Mouse (Mus musculus): ENCODE data around the gene Dcaf8. TPM values are rescaled to one million over a fixed set of nuclear protein-coding genes. Genes with fewer than 3 reads are reported as not detected.
A peak's percentile ranks its signal among the peaks of the same experiment; 100 is the strongest.

Gene Dcaf8
- polyA plus RNA-seq, 1 experiment from 2014 or later: 104 TPM

- WGBS: 8% methylated on average over 7 of the region's 7 CpGs
- Histone ChIP-seq H3K36me3 (no peaks in the 10 kb centered on the region), H3K9ac (replicated peaks) (peak overlapping the region; percentile 93), H3K4me1 (peaks cover 51% of the 10 kb centered on the region), H3K27me3 (no peaks in the 10 kb centered on the region), H3K4me2 (replicated peaks) (peak overlapping the region; percentile 83), H3K4me3 (peak overlapping the region; percentile 72), H3K27ac (replicated peaks) (peak overlapping the region; percentile 98), H3K9me3 (no peaks in the 10 kb centered on the region)
- peak; percentile 3; the same call in 1 of the 2 replicates for ATAC-seq (replicated peaks)
Observed at GRCm38 (mm10) chr1:172207111-172207584, 59.3 kb downstream of the Dcaf8 start.

GRCm38 (mm10) chr1:172212776-172213175, 64.9 kb downstream of the Dcaf8 start:
- Histone ChIP-seq H3K4me2 (replicated peaks) (no peak overlapping the region), H3K9ac (replicated peaks) (no peak overlapping the region), H3K36me3 (no peaks in the 10 kb centered on the region), H3K4me3 (no peak overlapping the region), H3K27me3 (no peaks in the 10 kb centered on the region), H3K9me3 (no peaks in the 10 kb centered on the region), H3K4me1 (peaks cover 35% of the 10 kb centered on the region), H3K27ac (replicated peaks) (no peak overlapping the region)
- WGBS: 59% methylated on average over 5 of the region's 5 CpGs
- no peak for ATAC-seq (replicated peaks)

- Histone ChIP-seq H3K4me2 (replicated peaks) (no peak overlapping the region), H3K4me3 (no peak overlapping the region), H3K36me3 (no peaks in the 10 kb centered on the region), H3K27me3 (no peaks in the 10 kb centered on the region), H3K4me1 (peaks cover 43% of the 10 kb centered on the region), H3K27ac (replicated peaks) (peak overlapping the region; percentile 12; the same call in 1 of the 2 replicates), H3K9me3 (no peaks in the 10 kb centered on the region), H3K9ac (replicated peaks) (no peak overlapping the region)
- ATAC-seq (replicated peaks): no peak
- WGBS: 38% methylated on average over 4 of the region's 4 CpGs
Observed at GRCm38 (mm10) chr1:172213771-172214170, 65.9 kb downstream of the Dcaf8 start.

GRCm38 (mm10) chr1:172214748-172215147, 66.9 kb downstream of the Dcaf8 start:
- Histone ChIP-seq H3K27me3 (no peaks in the 10 kb centered on the region), H3K4me1 (peaks cover 53% of the 10 kb centered on the region), H3K27ac (replicated peaks) (no peak overlapping the region), H3K4me3 (no peak overlapping the region), H3K36me3 (no peaks in the 10 kb centered on the region), H3K9ac (replicated peaks) (no peak overlapping the region), H3K9me3 (no peaks in the 10 kb centered on the region), H3K4me2 (replicated peaks) (no peak overlapping the region)
- ATAC-seq (replicated peaks): no peak
- WGBS: 50% methylated on average over 3 of the region's 3 CpGs

- H3K4me3 ChIP-seq: peak overlapping the region; percentile 18
- peak overlapping the region; percentile 66 for H3K27ac ChIP-seq (replicated peaks)
- H3K9ac ChIP-seq (replicated peaks): no peak overlapping the region
- H3K36me3 ChIP-seq: no peaks in the 10 kb centered on the region
- H3K4me1 ChIP-seq: peaks cover 77% of the 10 kb centered on the region
- WGBS: 1% methylated on average over 5 of the region's 5 CpGs
- peak; percentile 53 for ATAC-seq (replicated peaks)
- peak overlapping the region; percentile 23 for H3K4me2 ChIP-seq (replicated peaks)
- no peaks in the 10 kb centered on the region for H3K9me3 ChIP-seq
- no peaks in the 10 kb centered on the region for H3K27me3 ChIP-seq
Observed at GRCm38 (mm10) chr1:172217148-172217547, 69.3 kb downstream of the Dcaf8 start.

- Histone ChIP-seq H3K9me3 (no peaks in the 10 kb centered on the region), H3K27ac (replicated peaks) (peak overlapping the region; percentile 9; the same call in 1 of the 2 replicates), H3K4me2 (replicated peaks) (no peak overlapping the region), H3K4me3 (no peak overlapping the region), H3K27me3 (no peaks in the 10 kb centered on the region), H3K9ac (replicated peaks) (no peak overlapping the region), H3K4me1 (peaks cover 71% of the 10 kb centered on the region), H3K36me3 (no peaks in the 10 kb centered on the region)
- 46% methylated on average over 15 of the region's 15 CpGs for WGBS
- no peak for ATAC-seq (replicated peaks)
Observed at GRCm38 (mm10) chr1:172218164-172218910, 70.5 kb downstream of the Dcaf8 start.

GRCm38 (mm10) chr1:172219451-172220406, 71.8 kb downstream of the Dcaf8 start, which contains the start of gene Casq1:
Casq1 (minus strand) TSS chr1:172219868.
- Histone ChIP-seq H3K4me2 (replicated peaks) (no peak within 1 kb of the TSS), H3K4me1 (peaks cover 57% of the 10 kb centered on the region), H3K4me3 (no peak within 1 kb of the TSS), H3K9ac (replicated peaks) (no peak within 1 kb of the TSS), H3K27ac (replicated peaks) (peak within 1 kb of the TSS; percentile 75), H3K36me3 (no peaks in the 10 kb centered on the region), H3K9me3 (no peaks in the 10 kb centered on the region), H3K27me3 (no peaks in the 10 kb centered on the region)
- WGBS: 72% methylated on average over 19 of the region's 19 CpGs
- peak; percentile 30 for ATAC-seq (replicated peaks)

- no peak overlapping the region for H3K9ac ChIP-seq (replicated peaks)
- no peaks in the 10 kb centered on the region for H3K27me3 ChIP-seq
- 19% methylated on average over 10 of the region's 10 CpGs for WGBS
- H3K4me1 ChIP-seq: peaks cover 54% of the 10 kb centered on the region
- no peaks in the 10 kb centered on the region for H3K9me3 ChIP-seq
- H3K36me3 ChIP-seq: no peaks in the 10 kb centered on the region
- H3K4me3 ChIP-seq: no peak overlapping the region
- H3K27ac ChIP-seq (replicated peaks): peak overlapping the region; percentile 75
- peak; percentile 55 for ATAC-seq (replicated peaks)
- H3K4me2 ChIP-seq (replicated peaks): no peak overlapping the region
Observed at GRCm38 (mm10) chr1:172220414-172220813, 72.5 kb downstream of the Dcaf8 start.

GRCm38 (mm10) chr1:172221297-172222063, 73.6 kb downstream of the Dcaf8 start:
- H3K4me3 ChIP-seq: no peak overlapping the region
- H3K9me3 ChIP-seq: no peaks in the 10 kb centered on the region
- H3K9ac ChIP-seq (replicated peaks): no peak overlapping the region
- H3K4me2 ChIP-seq (replicated peaks): no peak overlapping the region
- no peaks in the 10 kb centered on the region for H3K36me3 ChIP-seq
- ATAC-seq (replicated peaks): no peak
- peaks cover 54% of the 10 kb centered on the region for H3K4me1 ChIP-seq
- H3K27me3 ChIP-seq: no peaks in the 10 kb centered on the region
- WGBS: 40% methylated on average over 11 of the region's 11 CpGs
- H3K27ac ChIP-seq (replicated peaks): peak overlapping the region; percentile 75

GRCm38 (mm10) chr1:172228209-172228608, 80.3 kb downstream of the Dcaf8 start:
- H3K4me2 ChIP-seq (replicated peaks): no peak overlapping the region
- H3K9ac ChIP-seq (replicated peaks): no peak overlapping the region
- no peak for ATAC-seq (replicated peaks)
- no peak overlapping the region for H3K27ac ChIP-seq (replicated peaks)
- no peaks in the 10 kb centered on the region for H3K36me3 ChIP-seq
- WGBS: 65% methylated on average over 2 of the region's 2 CpGs
- H3K4me1 ChIP-seq: no peaks in the 10 kb centered on the region
- no peak overlapping the region for H3K4me3 ChIP-seq
- no peaks in the 10 kb centered on the region for H3K27me3 ChIP-seq
- no peaks in the 10 kb centered on the region for H3K9me3 ChIP-seq

- no peaks in the 10 kb centered on the region for H3K9me3 ChIP-seq
- no peak overlapping the region for H3K27ac ChIP-seq (replicated peaks)
- H3K4me1 ChIP-seq: no peaks in the 10 kb centered on the region
- H3K4me3 ChIP-seq: no peak overlapping the region
- no peak overlapping the region for H3K9ac ChIP-seq (replicated peaks)
- H3K27me3 ChIP-seq: no peaks in the 10 kb centered on the region
- no peaks in the 10 kb centered on the region for H3K36me3 ChIP-seq
- no peak for ATAC-seq (replicated peaks)
- no peak overlapping the region for H3K4me2 ChIP-seq (replicated peaks)
- 100% methylated on average over 1 of the region's 1 CpGs for WGBS
Observed at GRCm38 (mm10) chr1:172229215-172229614, 81.3 kb downstream of the Dcaf8 start.

Measured in forebrain, embryonic 15.5 days (tissue).